ENCODE assay signal across 17 mouse cellular contexts in the genomic region with DNA sequence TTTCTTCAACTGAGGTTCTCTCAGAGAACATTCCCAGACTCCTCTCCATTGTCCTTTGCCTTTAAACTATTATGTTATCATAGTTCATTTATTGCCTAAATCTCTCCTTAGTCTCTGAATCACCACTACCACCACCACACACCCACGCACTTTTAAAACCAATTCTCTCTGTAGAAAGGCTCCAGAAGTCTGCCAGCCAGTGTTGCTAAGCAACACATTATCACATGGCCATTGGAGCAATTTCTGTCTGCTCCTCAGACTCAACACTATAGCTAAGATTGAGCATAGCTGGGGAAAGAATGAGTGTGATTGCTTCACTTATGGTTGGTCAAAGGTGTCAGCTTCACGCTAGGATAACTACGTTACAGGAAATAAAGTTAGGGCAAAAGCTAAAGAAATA. TPM values are rescaled to one million over a fixed set of nuclear protein-coding genes. Genes with fewer than 3 reads are reported as not detected.
DNase-seq lines count a peak whose midpoint lies in the region; ATAC-seq and TF ChIP-seq lines count a peak whose summit lies in the region.
"Had no signal": no experiment of that assay in that cellular context is flagged by ENCODE, and none has a peak within 500 bp of the region (broad histone marks: within the 10 kb centered on the region; RNA-seq: fewer than 3 reads in every experiment).

No protein-coding gene starts in this region.

- no peak for TF ChIP-seq CTCF in lung, postnatal 0 days (IDR thresholded peaks at IDR 0.05)
- no peak for TF ChIP-seq CTCF in brain, embryonic 14.5 days (IDR thresholded peaks at IDR 0.05; ENCODE audit: borderline replicate concordance, extremely low read depth, insufficient read depth, insufficient read length)

- no peak for TF ChIP-seq POLR2A in brain, embryonic 14.5 days (IDR thresholded peaks at IDR 0.05; ENCODE audit: borderline replicate concordance, extremely low read depth, insufficient read depth, insufficient read length, poor library complexity, severe bottlenecking)

- no peak for ATAC-seq in lung, postnatal 0 days
- no peak for ATAC-seq in intestine, embryonic 15.5 days

- TF ChIP-seq EP300 in lung, postnatal 0 days (IDR thresholded peaks at IDR 0.05): no peak

- H3K36me3 ChIP-seq in lung, postnatal 0 days (ENCODE audit: insufficient read depth, low read length): no peaks in the 10 kb centered on the region
- no peaks in the 10 kb centered on the region for H3K36me3 ChIP-seq in intestine, embryonic 15.5 days
- H3K36me3 ChIP-seq: embryonic facial prominence, embryonic 13.5 days; G1E; limb, embryonic 12.5 days had no signal

- DNase-seq in lung, postnatal 36 days: peak; percentile 8
- no peak for DNase-seq in lung, postnatal 0 days (ENCODE audit: low spot score)
- DNase-seq in brain, embryonic 14.5 days (ENCODE audit: low read depth): peak; percentile 70
- DNase-seq in layer of hippocampus, adult 8-10 months (ENCODE audit: low spot score in 2 of 2): peak; percentile 17 to 18
- peak; percentile 40 to 64 for DNase-seq in right cerebral cortex, postnatal 10 days (ENCODE audit: low spot score in 2 of 2)
- DNase-seq in kidney, postnatal 36 days: no peak
- DNase-seq: cerebellum, adult 11 months; gastrocnemius, postnatal 10 days; kidney, adult 8-10 months; lung, embryonic 14.5 days had no signal

- WGBS in lung, postnatal 0 days: 60% methylated on average over 3 of the region's 3 CpGs
- WGBS in intestine, embryonic 15.5 days: 67% methylated on average over 3 of the region's 3 CpGs

- H3K9me3 ChIP-seq in lung, postnatal 0 days (ENCODE audit: low read length): no peaks in the 10 kb centered on the region
- H3K9me3 ChIP-seq in intestine, embryonic 15.5 days: no peaks in the 10 kb centered on the region
- H3K9me3 ChIP-seq: embryonic facial prominence, embryonic 13.5 days; G1E; limb, embryonic 12.5 days had no signal

- no peaks in the 10 kb centered on the region for H3K4me1 ChIP-seq in lung, postnatal 0 days (ENCODE audit: insufficient read depth, low read depth, low read length)
- no peaks in the 10 kb centered on the region for H3K4me1 ChIP-seq in intestine, embryonic 15.5 days (replicated peaks)
- H3K4me1 ChIP-seq: embryonic facial prominence, embryonic 13.5 days; limb, embryonic 12.5 days had no signal

- H3K27me3 ChIP-seq in lung, postnatal 0 days (replicated peaks; ENCODE audit: insufficient read depth, low read length): no peaks in the 10 kb centered on the region
- no peaks in the 10 kb centered on the region for H3K27me3 ChIP-seq in intestine, embryonic 15.5 days (replicated peaks)

- no peak overlapping the region for H3K9ac ChIP-seq in lung, postnatal 0 days (replicated peaks; ENCODE audit: low read depth)
- no peak overlapping the region for H3K9ac ChIP-seq in intestine, embryonic 15.5 days
- H3K9ac ChIP-seq: embryonic facial prominence, embryonic 13.5 days; limb, embryonic 12.5 days; lung, embryonic 14.5 days had no signal

- H3K4me3 ChIP-seq in lung, postnatal 0 days (ENCODE audit: low read depth, low read length): no peak overlapping the region
- no peak overlapping the region for H3K4me3 ChIP-seq in intestine, embryonic 15.5 days (replicated peaks)
- H3K4me3 ChIP-seq: embryonic facial prominence, embryonic 13.5 days; limb, embryonic 12.5 days had no signal

- no peak overlapping the region for H3K4me2 ChIP-seq in lung, postnatal 0 days (replicated peaks; ENCODE audit: low read depth, low read length)
- H3K4me2 ChIP-seq in intestine, embryonic 15.5 days (replicated peaks): no peak overlapping the region
- H3K4me2 ChIP-seq: embryonic facial prominence, embryonic 13.5 days; limb, embryonic 12.5 days; lung, embryonic 14.5 days had no signal

- H3K27ac ChIP-seq in lung, postnatal 0 days (ENCODE audit: low read length): no peak overlapping the region
- no peak overlapping the region for H3K27ac ChIP-seq in intestine, embryonic 15.5 days
- H3K27ac ChIP-seq: embryonic facial prominence, embryonic 13.5 days; limb, embryonic 12.5 days had no signal

RNA-seq across cellular contexts. Expression of gene Trap1a, which starts 59.3 kb away (rescaled TPM):
- 0.13 TPM in 1 of 2 replicates, not detected in the other for polyA plus RNA-seq in lung, postnatal 0 days (2015; fragmentation: Nextera tagmentation; extraction: Ambion mirVana)
- 0.09 and 0.11 TPM in 2 replicates for polyA plus RNA-seq in brain, embryonic 14.5 days (2012; rRNA removed)
- not detected for total RNA-seq in layer of hippocampus, adult 8-10 months (2022)
- polyA plus RNA-seq in intestine, embryonic 15.5 days (2015; fragmentation: Nextera tagmentation; extraction: Ambion mirVana): 0.14 TPM in 1 of 2 replicates, not detected in the other
- total RNA-seq: adrenal gland, adult 18-20 months; G1E; gastrocnemius, postnatal 10 days had no signal
- polyA plus RNA-seq: embryonic facial prominence, embryonic 13.5 days; G1E; heart, postnatal 0 days; limb, embryonic 12.5 days; lung, embryonic 14.5 days; stomach, embryonic 16.5 days had no signal

Comparison
In these comparisons a context has a peak if more than half of its experiments do, and no peak if none do; other contexts are left out.
1. DNase-seq: peak in lung, postnatal 36 days (single experiment), brain, embryonic 14.5 days (single experiment), layer of hippocampus, adult 8-10 months (2 of 2) and right cerebral cortex, postnatal 10 days (2 of 2); none in lung, postnatal 0 days (single experiment) and kidney, postnatal 36 days (0 of 2).